Mouse (Mus musculus): ENCODE data around the gene Plpp7.

The Plpp7 gene

DNA sequence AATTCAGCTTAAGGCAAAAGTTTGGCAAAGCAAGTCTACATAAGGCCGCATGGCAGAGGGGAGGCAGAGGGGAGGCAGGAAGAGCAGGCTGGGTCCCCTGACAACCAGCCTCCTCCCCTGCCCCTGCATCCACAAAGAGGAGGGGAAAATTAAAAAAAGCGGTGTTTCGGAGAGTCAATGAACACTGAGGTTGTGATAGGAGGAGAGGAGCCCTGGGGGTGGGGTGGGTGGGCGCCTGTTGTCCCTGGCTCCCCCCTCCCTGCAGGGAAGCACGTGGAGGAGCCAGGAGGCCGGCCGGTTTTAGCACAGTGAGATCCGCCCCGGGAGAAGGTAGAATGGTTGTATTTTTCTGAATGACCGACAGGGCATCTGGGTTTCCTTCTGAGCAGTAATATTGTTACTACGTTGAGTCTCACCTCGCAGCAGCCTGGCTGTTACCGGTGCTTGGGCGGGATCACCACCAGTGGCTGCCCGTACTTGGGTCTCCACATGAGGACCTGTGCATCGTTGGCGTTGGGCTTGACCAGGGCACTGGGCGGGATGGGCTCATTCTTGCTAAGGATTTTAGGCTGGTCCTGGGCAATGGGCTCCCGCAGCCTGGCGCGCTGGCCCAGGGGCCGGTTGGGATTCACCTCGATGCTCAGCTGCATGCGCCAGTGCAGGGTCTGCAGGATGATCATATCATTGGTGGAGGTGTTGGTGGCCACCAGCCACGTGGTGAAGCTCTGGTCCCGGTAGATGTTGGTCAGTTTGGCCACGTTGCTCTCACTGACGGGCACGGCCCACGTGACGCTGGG, 26.3 kb upstream of the Plpp7 start:
- DNase-seq (ENCODE audit: low read depth, low spot score): no peak

DNA sequence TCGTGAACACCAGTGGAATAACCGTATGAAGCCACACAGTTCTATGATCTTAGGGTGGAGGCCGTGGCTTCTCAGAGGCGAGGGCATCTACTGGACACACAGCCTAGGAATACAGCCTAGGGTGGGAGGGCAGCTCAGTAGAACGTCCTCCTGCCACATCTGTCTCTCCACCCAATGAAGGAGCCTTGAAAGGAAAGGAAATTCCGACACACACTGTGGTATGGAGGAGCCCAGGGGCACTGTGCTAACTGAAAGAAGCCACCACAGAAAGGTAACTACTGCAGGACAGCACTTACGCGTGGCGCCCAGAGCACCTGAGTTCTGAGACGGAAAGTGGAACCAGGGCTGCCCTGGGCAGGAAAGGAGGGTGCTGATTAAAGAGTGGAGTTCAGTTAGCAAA, 24.6 kb upstream of the Plpp7 start:
- DNase-seq (ENCODE audit: low read depth, low spot score): no peak

DNA sequence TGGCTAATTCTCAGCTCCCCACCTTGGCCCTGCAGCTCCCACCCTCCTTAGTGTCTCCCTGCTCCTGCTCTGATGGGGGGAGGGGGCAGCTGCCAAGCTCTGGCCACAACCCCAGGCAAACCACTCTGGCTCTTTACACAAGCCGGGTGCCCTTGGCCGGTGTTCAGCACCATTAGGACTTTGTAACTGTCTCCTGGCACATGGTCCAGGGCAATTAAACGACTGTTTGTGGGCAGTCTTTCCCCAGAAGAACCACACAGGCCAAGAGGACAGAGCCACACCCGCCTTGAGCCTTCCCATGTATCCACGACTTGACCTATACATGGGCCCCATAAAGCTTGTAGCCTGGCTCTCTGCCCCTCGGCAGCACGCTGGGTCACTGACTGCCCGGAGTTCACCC, 20.9 kb upstream of the Plpp7 start:
- no peak for DNase-seq (ENCODE audit: low read depth, low spot score)

DNA sequence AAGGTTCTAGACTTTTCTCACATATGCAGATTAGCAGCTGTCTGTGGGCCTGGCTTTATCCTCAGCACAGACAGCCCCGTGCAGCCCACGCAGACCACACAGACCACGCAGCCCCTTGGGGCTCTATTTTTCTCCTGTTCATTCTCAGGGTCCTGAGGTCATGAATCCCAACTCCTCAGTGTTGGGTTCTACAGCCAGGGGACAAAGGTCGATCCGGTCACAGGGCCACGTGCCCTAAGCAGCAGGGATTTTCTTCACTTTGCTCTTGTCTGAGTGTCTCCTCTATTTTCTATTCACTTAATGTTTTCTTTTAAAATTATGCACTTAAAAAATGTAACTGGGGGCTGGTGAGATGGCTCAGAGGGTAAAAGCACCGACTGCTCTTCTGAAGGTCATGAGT, 20.0 kb upstream of the Plpp7 start:
- DNase-seq (ENCODE audit: low read depth, low spot score): no peak

DNA sequence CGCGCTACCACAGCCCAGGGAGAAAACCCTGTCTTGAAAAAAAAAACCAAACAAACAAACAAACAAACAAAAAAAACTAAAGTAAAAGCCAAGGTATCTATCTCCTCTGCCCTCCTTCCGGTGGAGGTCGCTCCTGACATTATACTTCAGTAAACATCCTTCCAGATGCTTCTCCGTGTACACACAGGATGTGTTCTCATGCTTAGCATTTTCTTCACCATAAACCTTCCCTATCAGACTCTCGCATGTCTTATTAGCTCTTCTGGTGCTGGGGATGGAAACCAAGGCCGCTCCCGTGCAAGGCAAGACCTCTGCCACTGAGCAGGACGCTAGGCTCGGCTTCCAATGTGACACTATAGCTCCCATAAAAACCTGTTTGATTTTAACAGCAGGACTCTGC, 17.6 kb upstream of the Plpp7 start:
- no peak for DNase-seq (ENCODE audit: low read depth, low spot score)

DNA sequence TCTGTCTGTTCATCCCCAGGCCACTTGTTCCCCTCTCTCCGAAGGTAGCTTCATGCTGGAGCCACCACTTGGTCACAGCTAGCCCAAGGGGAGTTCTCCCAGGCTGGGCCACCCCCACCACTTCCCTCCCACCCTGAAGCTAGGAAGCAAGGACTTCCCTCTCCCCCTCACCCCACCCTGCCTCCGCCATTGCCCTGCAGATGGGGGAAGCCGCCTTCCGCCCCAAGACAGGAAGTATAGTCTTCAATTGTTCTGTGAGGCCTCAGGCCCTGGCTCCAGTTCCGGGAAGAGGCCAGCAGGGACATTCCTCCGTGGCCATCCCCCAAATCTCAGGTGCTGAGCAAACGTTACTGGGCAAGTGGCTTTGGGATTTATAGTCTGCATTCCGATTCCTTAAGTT, 16.8 kb upstream of the Plpp7 start:
- DNase-seq (ENCODE audit: low read depth, low spot score): no peak

DNA sequence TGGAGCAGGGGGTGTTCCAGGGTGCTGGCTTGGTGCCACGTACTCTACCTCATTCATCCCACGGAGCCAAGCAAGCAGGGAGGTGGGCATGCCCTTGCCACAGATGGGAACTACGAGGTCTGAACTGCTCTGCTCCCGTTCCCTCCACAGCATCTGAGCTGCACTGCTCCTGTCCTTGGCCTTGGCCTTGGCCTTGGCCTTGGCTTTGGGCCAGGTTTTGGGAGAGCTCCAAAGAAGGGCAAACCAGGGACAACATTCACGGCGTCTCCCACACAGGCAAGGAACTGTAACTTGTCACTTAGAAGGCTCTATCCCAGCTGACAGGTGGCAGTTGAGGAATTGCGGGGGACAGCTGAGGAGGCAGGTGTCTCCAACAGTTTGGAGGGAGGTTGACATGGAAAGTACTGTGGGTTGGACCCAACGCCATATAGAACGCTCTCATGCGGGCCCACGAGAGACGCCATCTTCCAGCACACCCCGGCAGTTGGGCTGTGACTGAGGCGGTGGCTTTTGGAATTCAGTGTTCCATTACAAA, 16.1 kb upstream of the Plpp7 start:
- no peak for DNase-seq (ENCODE audit: low read depth, low spot score)

DNA sequence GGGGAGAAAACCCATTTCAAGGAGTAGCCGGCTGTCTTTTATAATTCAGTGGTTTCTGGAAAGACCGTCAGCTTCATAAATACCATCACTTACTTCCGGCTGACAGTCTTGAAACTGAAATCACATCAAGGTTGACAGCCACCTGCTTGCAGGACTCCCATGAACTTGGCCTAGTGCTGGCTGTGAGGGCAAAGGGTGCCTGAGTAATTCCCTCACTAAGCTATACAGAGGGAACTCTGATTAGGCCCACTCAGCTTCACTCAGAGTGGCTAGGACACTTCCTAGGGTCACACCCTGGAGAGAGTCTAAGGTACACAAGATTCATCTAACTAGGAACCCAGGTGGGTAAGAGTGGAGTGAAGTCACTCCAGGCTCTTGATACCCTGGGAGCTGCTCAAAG, 14.6 kb upstream of the Plpp7 start:
- no peak for DNase-seq (ENCODE audit: low read depth, low spot score)

DNA sequence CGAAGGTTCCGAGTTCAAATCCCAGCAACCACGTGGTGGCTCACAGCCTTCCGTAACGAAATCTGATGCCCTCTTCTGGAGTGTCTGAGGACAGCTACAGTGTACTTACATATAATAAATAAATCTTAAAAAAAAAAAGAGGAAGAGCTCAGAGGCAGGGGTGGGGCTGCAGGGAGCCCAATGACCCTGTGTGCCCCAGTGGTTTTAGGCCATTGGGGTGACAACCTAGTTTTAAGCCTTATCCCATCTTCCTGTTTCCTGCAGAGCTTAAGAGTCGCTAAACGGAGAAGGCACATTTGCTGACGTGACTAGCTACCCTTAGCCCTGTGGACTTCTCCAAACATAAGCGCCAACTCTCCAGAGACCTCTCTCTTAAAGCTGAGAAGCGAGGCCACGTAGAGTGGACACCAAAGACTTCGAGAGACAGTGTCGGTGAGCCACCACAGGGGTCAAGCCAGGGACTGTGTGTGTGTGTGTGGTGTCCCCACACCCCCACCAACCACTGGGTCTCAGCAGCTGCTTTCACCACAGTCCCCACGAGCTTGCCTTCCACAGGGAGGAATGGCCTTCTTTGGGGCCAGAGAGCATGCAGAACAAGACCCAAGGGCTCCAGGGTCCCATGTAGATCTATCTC, 13.9 kb upstream of the Plpp7 start:
- DNase-seq (ENCODE audit: low read depth, low spot score): no peak

DNA sequence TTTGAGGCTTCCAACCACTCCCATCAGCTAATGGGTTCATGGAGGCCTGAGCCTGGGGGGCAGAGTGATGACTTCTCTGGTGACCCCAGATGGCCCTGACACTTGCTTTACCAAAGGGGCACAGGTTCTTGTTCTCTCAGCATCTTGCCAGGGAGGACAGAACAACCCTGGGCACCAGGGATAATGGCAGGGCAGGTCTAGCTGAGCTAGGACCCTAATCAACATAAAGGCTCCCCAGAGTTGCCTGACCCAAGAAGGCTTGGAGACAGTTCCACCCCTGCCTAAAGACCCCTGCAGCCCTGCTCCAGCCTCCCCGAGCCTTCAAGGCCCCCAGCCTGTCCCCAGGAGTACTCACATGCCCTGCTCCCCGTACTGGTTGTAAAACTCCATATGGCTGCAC, 13.1 kb upstream of the Plpp7 start:
- no peak for DNase-seq (ENCODE audit: low read depth, low spot score)

DNA sequence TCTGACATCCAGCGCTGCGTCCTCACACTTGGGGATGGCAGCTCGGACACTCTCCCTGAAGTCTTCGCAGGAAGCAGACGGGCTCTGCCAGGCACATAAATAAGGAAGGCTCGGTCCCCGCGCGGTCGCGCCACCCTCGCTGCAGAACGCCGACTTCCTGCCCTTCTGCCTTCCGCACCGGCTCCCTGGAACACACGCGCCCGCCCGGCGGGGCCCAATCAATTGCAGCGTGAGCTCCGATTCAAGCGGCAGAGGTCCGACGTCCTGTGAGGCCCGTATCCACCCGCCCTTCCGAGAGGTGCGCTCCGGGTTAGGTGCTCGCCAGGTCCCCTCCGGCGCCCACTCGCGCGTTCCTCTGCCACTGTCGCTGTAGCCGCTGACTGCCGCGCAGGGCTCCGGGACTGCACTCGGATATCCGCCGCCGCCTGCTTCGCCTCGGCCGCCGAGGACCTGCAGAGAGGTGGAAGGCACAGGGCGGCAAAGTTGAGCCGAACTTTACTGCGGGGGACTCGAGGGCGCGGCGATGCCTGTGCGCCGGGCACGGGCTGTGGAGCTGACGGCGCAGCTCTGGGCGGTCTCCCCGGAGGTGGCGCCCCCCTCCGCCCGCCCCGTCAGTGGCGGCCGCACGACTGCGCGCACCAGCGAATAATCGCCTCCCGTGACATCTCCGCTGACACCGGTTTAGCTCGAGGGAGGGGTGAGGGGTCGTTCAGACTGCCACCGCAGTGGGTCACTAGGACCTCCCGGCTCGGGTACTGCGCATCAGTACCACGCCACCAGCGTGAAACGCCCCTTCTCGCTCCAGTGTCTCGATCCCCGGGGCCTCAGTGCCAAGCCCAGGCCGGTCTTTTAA, 11.9 kb upstream of the Plpp7 start:
- no peak for DNase-seq (ENCODE audit: low read depth, low spot score)

DNA sequence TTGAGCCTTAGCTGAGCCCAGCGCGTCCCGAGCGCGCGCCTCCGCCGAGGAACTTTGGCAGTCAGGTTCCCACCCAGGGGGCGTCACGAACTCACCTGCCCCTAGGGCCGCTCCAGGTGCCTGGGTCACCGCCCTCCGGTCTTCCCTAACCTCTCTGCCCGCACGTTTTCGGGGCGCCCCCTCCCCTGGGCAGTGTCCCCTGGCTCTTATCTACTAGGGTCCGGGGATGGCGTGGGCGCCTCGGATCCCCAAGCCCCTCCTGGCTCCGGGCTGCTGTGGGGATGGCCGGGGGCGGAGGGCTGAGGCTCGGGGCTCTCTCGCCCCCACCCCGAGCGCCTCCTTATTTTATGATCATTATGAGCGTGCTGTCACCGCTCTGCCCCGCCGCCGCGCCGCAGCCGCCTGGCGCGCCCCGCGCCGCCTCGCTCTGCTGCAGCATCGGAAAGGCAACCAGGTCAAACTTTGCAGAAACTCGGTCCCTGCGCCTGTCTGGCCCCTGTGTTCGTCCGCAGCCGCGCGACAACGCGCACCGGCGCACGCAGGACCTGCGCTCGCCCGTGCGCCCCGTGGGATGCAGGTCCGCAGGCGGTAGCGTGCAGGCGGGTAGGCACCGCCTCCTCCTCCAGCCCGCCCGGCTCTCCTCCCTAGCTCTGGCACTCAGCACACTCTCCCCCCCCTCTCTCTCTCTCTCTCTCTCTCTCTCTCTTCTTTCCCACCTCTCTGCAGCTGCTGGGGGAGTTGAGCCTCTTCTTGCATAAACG, 11.0 kb upstream of the Plpp7 start, which contains the start of gene Fam78a:
Gene Fam78a (minus strand): TSS at position 747 of the 761 bp plus-strand sequence.
- no peak for DNase-seq (ENCODE audit: low read depth, low spot score)

DNA sequence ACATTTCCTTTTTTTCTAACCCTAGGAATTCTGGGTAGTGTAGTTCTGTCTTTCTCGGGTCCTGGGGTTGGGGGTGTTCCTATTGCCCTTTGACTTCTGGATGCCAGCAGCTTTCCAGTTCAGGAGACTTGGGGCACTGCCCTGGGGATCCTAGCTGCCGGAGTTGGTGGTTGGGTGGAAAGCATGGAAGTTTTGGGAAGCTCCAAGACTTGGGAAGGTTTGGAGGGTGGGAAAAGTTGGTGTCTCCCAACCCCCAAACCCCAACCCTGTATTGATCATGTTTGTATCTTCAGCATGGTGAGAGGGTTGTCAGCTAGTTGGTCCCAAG, 10.5 kb upstream of the Plpp7 start:
- no peak for DNase-seq (ENCODE audit: low read depth, low spot score)

DNA sequence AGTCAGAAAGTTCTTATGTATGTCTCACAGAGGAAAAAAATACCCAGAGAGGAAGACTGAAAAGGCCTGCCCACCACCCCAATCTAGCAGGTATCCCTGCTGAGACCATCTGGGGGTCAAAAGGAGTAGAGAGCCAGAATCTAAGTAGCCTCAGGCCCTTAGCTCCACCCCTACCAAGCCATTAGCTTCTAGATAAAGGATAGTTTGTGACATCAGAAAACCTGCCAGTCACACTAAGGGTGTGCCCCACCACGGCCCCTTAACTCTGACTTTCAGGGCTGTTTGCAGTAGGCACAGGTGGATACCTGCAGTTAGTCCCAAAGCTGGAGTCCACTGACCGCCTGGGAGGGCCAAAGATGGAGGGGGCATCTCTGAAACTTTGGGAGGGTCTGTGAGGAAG, 10.1 kb upstream of the Plpp7 start:
- DNase-seq (ENCODE audit: low read depth, low spot score): no peak

DNA sequence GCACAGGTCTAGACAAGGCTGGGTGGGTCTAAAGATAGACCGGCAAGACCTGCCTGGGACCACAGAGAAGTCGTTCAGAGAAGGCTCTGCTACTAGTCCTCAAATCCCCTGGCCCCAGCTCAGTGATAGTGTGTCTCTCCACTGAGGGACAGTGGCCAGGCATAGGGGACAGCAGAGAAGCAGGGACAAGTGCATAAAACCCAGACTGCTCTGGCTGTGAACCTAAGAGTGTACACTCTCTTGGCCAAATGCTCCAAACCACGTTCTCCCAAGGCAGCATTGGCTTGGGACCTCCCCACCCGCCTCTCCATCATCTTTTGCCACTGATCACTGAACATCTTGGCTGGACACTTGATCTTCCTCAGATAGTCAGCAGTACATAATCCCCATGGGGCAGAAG, 7.7 kb upstream of the Plpp7 start:
- DNase-seq (ENCODE audit: low read depth, low spot score): no peak

DNA sequence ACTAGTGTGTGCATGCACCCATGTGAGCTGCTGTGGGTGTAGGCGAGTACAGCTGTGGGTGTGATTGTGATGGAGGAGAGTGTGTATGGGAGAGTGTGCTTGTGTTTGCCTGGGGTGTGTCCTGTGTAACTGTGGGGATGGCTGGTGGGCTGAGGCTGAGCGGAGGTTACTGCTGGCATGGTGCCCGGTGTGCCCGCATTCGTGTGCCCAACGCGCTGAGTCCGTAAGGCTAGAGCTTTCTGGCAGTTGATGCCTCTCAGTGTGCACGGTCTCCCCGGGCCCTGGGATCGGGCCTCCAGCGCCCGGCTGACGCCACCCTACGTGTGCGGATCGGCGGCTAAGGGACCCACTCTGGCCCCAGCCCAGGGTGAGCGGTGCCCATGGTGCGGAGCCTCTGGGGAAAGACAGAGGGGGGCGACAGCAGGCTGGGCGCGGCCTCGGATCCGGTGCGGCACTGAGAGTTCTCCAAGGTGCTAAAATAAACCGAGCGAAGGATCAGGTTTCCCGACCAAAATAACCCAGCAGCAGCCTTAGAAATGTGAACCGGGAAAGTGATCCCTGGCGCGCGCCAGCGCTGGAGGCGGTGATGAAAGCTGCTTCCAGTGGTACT, 6.9 kb upstream of the Plpp7 start:
- no peak for DNase-seq (ENCODE audit: low read depth, low spot score)

DNA sequence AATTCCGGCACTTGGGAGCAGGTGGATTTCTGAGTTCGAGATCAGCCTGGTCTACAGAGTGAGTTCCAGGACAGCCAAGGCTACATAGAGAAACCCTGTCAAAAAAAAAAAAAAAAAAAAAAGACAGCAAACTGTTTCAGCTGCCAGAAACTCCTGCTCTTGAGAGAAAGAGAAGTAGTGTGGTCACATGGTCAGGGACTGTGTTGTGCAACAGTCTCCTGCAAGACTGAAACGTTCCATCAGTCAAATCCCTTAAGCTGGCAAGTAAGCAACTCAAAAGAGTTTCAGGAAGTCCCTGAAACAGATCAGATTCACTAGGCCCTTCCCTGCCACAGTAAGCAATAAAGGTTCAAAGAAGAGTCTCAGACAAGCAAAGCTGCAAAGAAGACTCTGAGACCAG, 5.7 kb upstream of the Plpp7 start:
- DNase-seq (ENCODE audit: low read depth, low spot score): no peak

DNA sequence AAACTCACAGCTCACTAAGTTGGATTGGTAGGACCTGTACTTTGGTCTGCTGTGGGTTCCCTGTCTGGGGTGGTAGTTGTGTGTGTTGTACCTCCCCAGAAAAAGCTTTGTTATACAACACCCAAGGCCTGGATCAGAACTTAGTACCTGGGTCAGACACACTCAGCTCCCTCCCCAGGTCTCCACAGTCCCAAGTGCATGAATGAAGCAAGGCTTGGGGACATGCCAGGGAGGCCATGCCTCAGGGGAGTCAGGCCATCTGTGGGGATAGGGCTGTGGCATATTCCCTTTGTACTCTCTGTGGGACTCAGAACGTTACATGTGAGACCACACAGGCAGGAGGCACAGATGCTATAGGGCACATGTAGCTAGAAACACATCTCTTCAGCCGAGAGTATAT, 5.2 kb upstream of the Plpp7 start:
- no peak for DNase-seq (ENCODE audit: low read depth, low spot score)

DNA sequence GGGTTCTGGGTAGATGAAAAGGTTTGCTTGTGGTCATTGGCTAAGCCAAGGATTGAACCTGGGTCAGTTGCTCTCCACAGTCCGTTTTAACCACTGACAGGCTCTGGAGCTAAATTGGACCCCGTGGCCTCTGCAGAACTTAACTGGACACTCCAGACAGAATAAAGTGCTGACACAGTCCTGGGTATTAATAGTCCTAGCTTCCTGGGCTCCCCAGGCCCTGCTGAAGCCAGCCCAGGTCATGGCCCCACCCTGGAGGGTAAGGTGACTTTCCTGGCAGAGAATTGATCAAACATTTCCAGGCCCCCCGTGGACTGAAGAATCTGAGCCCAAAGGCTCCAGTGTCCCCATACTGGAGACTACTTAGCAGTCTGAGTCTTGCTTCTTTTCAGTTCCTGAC, 3.4 kb upstream of the Plpp7 start:
- no peak for DNase-seq (ENCODE audit: low read depth, low spot score)

DNA sequence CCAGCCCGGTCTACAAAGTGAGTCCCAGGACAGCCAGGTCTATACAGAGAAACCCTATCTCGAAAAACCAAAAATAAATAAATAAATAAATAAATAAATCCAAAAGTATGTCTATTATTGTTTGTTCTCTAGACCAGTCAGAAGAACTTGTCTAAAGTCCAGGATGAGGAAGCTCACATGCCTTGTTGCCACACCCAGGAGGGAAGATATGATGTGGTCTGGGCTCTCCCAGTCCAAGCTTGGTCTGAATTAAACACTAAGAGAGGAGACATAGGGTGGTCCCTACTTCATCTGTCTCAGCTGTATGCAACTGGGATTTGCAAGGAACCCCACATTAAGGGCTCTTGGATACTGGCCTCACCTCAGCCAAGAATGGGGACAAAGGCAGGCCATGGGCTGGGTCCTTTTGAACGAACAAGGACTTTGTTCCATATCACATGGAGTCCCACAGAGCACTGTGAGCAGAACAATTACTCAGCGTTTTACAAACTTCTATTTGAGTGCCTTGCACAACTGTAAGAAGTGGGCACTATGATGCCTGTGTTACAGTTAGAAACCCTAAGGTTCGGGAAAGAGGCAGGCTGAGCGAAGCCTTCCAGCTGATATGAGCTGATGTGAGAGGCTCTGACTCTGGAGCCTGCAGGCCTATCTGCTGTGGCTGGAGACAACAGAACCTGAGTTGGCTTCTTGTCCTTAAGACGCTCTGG, 1.2 kb upstream of the Plpp7 start:
- DNase-seq (ENCODE audit: low read depth, low spot score): no peak

DNA sequence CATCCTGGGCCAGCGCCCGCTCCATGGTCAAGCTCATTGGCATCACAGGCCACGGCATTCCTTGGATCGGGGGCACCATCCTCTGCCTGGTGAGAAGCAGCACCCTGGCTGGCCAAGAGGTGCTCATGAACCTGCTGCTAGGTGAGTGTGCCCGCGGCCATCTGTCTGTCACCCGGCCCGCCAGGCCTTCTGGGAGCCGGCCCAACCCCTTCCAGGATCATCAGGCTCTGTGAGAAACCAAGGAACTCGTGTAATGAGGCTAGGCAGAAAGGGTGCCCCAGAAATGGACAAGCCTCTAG, 743 bp downstream of the Plpp7 start:
- DNase-seq (ENCODE audit: low read depth, low spot score): no peak

Data from retina, adult 2 months (tissue).